Comparison of ENCODE assay signal across 10 mouse cellular contexts in the genomic region with DNA sequence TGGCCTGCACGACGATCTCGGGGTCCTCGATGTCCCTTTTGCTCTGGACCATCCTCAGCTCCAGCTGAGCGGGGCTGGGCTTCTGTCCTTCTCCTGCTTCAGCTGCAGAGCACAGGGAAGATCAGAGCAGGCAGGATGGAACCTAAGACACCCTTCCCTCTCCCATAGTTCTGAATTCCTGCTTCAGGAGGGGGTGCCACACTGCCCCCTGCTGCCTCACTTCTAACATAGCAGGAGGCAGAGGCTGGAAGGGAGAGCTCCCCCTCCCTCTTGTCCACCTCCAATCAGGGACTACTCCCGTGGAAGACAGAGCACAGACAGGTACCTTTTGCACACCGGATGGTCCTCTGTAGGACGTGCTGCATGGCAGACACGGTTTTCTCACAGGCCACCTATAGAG. TPM values are rescaled to one million over a fixed set of nuclear protein-coding genes. Genes with fewer than 3 reads are reported as not detected.
DNase-seq lines count a peak whose midpoint lies in the region; ATAC-seq and TF ChIP-seq lines count a peak whose summit lies in the region.
"Had no signal": no experiment of that assay in that cellular context is flagged by ENCODE, and none has a peak within 500 bp of the region (broad histone marks: within the 10 kb centered on the region; RNA-seq: fewer than 3 reads in every experiment).

No protein-coding gene starts in this region.

- no peak overlapping the region for H3K27ac ChIP-seq in forebrain, embryonic 11.5 days (ENCODE audit: low read depth, low read length)
- no peak overlapping the region for H3K27ac ChIP-seq in forebrain, embryonic 12.5 days
- no peak overlapping the region for H3K27ac ChIP-seq in lung, embryonic 14.5 days (ENCODE audit: low read depth)
- H3K27ac ChIP-seq: neural tube, embryonic 13.5 days had no signal

- WGBS in forebrain, embryonic 11.5 days, result 69% methylated on average over 9 of the region's 9 CpGs
- 71% methylated on average over 9 of the region's 9 CpGs for WGBS in forebrain, embryonic 12.5 days
- 66% methylated on average over 9 of the region's 9 CpGs for WGBS in lung, embryonic 14.5 days

- H3K4me3 ChIP-seq in forebrain, embryonic 11.5 days (ENCODE audit: low read depth, low read length), result no peak overlapping the region
- H3K4me3 ChIP-seq in forebrain, embryonic 12.5 days (replicated peaks), result no peak overlapping the region
- no peak overlapping the region for H3K4me3 ChIP-seq in lung, embryonic 14.5 days (ENCODE audit: low read depth, low read length)
- H3K4me3 ChIP-seq: neural tube, embryonic 13.5 days had no signal

- no peaks in the 10 kb centered on the region for H3K36me3 ChIP-seq in forebrain, embryonic 11.5 days (ENCODE audit: control insufficient read depth, insufficient read depth, low read length)
- H3K36me3 ChIP-seq in forebrain, embryonic 12.5 days (replicated peaks), result peaks cover 7% of the 10 kb centered on the region; the same call in 1 of the 2 replicates
- peaks cover 3% of the 10 kb centered on the region; the same call in 1 of the 2 replicates for H3K36me3 ChIP-seq in lung, embryonic 14.5 days (ENCODE audit: insufficient read depth)

- DNase-seq in forebrain, embryonic 11.5 days (ENCODE audit: low spot score), result peak; percentile 69
- no peak for DNase-seq in lung, embryonic 14.5 days
- no peak for DNase-seq in lung, postnatal 14 days
- DNase-seq in NIH3T3 (ENCODE audit: low read depth), result peak; percentile 68
- no peak for DNase-seq in yolk sac, embryonic 10.5 days (ENCODE audit: low spot score)
- DNase-seq in ovary, adult 18-20 months (ENCODE audit: low spot score), result no peak

- no peak overlapping the region for H3K9ac ChIP-seq in forebrain, embryonic 11.5 days (ENCODE audit: low read length)
- H3K9ac ChIP-seq in forebrain, embryonic 12.5 days, result no peak overlapping the region
- H3K9ac ChIP-seq in lung, embryonic 14.5 days, result no peak overlapping the region
- H3K9ac ChIP-seq: neural tube, embryonic 13.5 days had no signal

- TF ChIP-seq CTCF in lung, embryonic 14.5 days (IDR thresholded peaks at IDR 0.05; ENCODE audit: low read depth), result peak; percentile 75

- no peak for ATAC-seq in forebrain, embryonic 11.5 days (replicated peaks; ENCODE audit: low FRiP score)
- ATAC-seq in forebrain, embryonic 12.5 days (ENCODE audit: low FRiP score), result no peak
- no peak; the same call in 1 of the 2 replicates for ATAC-seq in lung, embryonic 14.5 days (ENCODE audit: insufficient read depth)
- peak; percentile 53 for ATAC-seq in megakaryocyte progenitor cell, adult 5-6 weeks (replicated peaks; ENCODE audit: poor library complexity)
- ATAC-seq: forebrain, embryonic 16.5 days had no signal

- H3K4me1 ChIP-seq in forebrain, embryonic 11.5 days (replicated peaks; ENCODE audit: control insufficient read depth, insufficient read depth, low read length), result no peaks in the 10 kb centered on the region
- H3K4me1 ChIP-seq in forebrain, embryonic 12.5 days, result no peaks in the 10 kb centered on the region
- H3K4me1 ChIP-seq in lung, embryonic 14.5 days (ENCODE audit: insufficient read depth), result no peaks in the 10 kb centered on the region
- H3K4me1 ChIP-seq: neural tube, embryonic 13.5 days had no signal

- no peaks in the 10 kb centered on the region for H3K9me3 ChIP-seq in forebrain, embryonic 11.5 days (ENCODE audit: control insufficient read depth, low read length)
- H3K9me3 ChIP-seq in forebrain, embryonic 12.5 days, result no peaks in the 10 kb centered on the region
- no peaks in the 10 kb centered on the region for H3K9me3 ChIP-seq in lung, embryonic 14.5 days (ENCODE audit: low read depth, low read length)
- H3K9me3 ChIP-seq: neural tube, embryonic 13.5 days had no signal

- no peaks in the 10 kb centered on the region for H3K27me3 ChIP-seq in forebrain, embryonic 11.5 days (ENCODE audit: control insufficient read depth, insufficient read depth, low read length)
- H3K27me3 ChIP-seq in forebrain, embryonic 12.5 days, result no peaks in the 10 kb centered on the region
- H3K27me3 ChIP-seq in lung, embryonic 14.5 days (ENCODE audit: insufficient read depth, low read length), result no peaks in the 10 kb centered on the region
- H3K27me3 ChIP-seq: neural tube, embryonic 13.5 days had no signal

- H3K4me2 ChIP-seq in forebrain, embryonic 11.5 days (ENCODE audit: low read depth, low read length, severe bottlenecking), result no peak overlapping the region
- H3K4me2 ChIP-seq in forebrain, embryonic 12.5 days, result no peak overlapping the region
- H3K4me2 ChIP-seq in lung, embryonic 14.5 days, result no peak overlapping the region
- H3K4me2 ChIP-seq: neural tube, embryonic 13.5 days had no signal

RNA-seq across cellular contexts. Expression of a gene that starts 15.3 kb away (rescaled TPM):
- 104 and 112 TPM in 2 replicates for polyA plus RNA-seq in forebrain, embryonic 11.5 days (2014; fragmentation: Nextera tagmentation; extraction: Ambion mirVana)
- polyA plus RNA-seq in forebrain, embryonic 12.5 days (2016; fragmentation: Nextera tagmentation; extraction: Ambion mirVana), result 118 and 120 TPM in 2 replicates
- 201 and 211 TPM in 2 replicates for polyA plus RNA-seq in lung, embryonic 14.5 days (2014; fragmentation: Nextera tagmentation; extraction: Ambion mirVana)
- total RNA-seq in megakaryocyte progenitor cell, adult 5-6 weeks (2015), result 48.9 and 56.0 TPM in 2 replicates
- total RNA-seq in megakaryocyte progenitor cell, adult 5-6 weeks (2017), result 41.9 and 51.4 TPM in 2 replicates

RNA-seq across cellular contexts. Expression of a gene that starts 24.0 kb away (rescaled TPM):
- 8.0 and 9.2 TPM in 2 replicates for polyA plus RNA-seq in forebrain, embryonic 11.5 days (2014; fragmentation: Nextera tagmentation; extraction: Ambion mirVana)
- 9.0 and 10.0 TPM in 2 replicates for polyA plus RNA-seq in forebrain, embryonic 12.5 days (2016; fragmentation: Nextera tagmentation; extraction: Ambion mirVana)
- 5.9 and 6.9 TPM in 2 replicates for polyA plus RNA-seq in lung, embryonic 14.5 days (2014; fragmentation: Nextera tagmentation; extraction: Ambion mirVana)
- 24.7 and 28.1 TPM in 2 replicates for total RNA-seq in megakaryocyte progenitor cell, adult 5-6 weeks (2015)
- total RNA-seq in megakaryocyte progenitor cell, adult 5-6 weeks (2017), result 18.8 and 19.9 TPM in 2 replicates

RNA-seq across cellular contexts. Expression of a gene that starts 28.0 kb away (rescaled TPM):
- polyA plus RNA-seq in forebrain, embryonic 11.5 days (2014; fragmentation: Nextera tagmentation; extraction: Ambion mirVana), result 290 and 324 TPM in 2 replicates
- polyA plus RNA-seq in forebrain, embryonic 12.5 days (2016; fragmentation: Nextera tagmentation; extraction: Ambion mirVana), result 326 and 329 TPM in 2 replicates
- 239 and 249 TPM in 2 replicates for polyA plus RNA-seq in lung, embryonic 14.5 days (2014; fragmentation: Nextera tagmentation; extraction: Ambion mirVana)
- 56.7 and 60.6 TPM in 2 replicates for total RNA-seq in megakaryocyte progenitor cell, adult 5-6 weeks (2015)
- total RNA-seq in megakaryocyte progenitor cell, adult 5-6 weeks (2017), result 336 and 416 TPM in 2 replicates

Comparison
In these comparisons a context has a peak if more than half of its experiments do, and no peak if none do; other contexts are left out.
1. DNase-seq: peak in forebrain, embryonic 11.5 days (single experiment) and NIH3T3 (single experiment); none in lung, embryonic 14.5 days (single experiment), lung, postnatal 14 days (single experiment), yolk sac, embryonic 10.5 days (single experiment) and ovary, adult 18-20 months (single experiment).